Mouse (Mus musculus) embryonic facial prominence, embryonic 14.5 days (tissue): ENCODE measurements around the gene Babam1. TPM values are rescaled to one million over a fixed set of nuclear protein-coding genes. Genes with fewer than 3 reads are reported as not detected.

ENCODE experiments used
- ATAC-seq: fragments of 200-750 bp; cut with Nextera tagmentation; 2 replicates; pipeline ENCODE4 v1.8.0; 2017; ENCODE audit warnings: low read depth, moderate number of reproducible peaks, moderate TSS enrichment
- DNase-seq: peaks from one replicate; pipeline ENCODE4 v3.0.0-alpha.2; 2015; ENCODE audit warnings: low spot score
- H3K27ac ChIP-seq: fragments of 300-500 bp; sonication (generic); replicated peaks from 2 replicates; pipeline ENCODE4 v1.5.1; 2014; ENCODE audit warnings: low read depth, mild to moderate bottlenecking, low read length, moderate library complexity
- H3K27me3 ChIP-seq: fragments of 300-500 bp; sonication (generic); replicated peaks from 2 replicates; pipeline ENCODE4 v1.6.1; 2014; ENCODE audit warnings: low read length; ENCODE audit not compliant: control insufficient read depth, insufficient read depth
- H3K36me3 ChIP-seq: fragments of 300-500 bp; sonication (generic); 2 replicates; pipeline ENCODE4 v1.6.1; 2014; ENCODE audit warnings: low read length, mixed read lengths; ENCODE audit not compliant: control insufficient read depth, insufficient read depth
- H3K4me1 ChIP-seq: fragments of 300-500 bp; sonication (generic); 2 replicates; pipeline ENCODE4 v1.6.1; 2014; ENCODE audit warnings: antibody characterized with exemption, low read length; ENCODE audit not compliant: control insufficient read depth, insufficient read depth
- H3K4me2 ChIP-seq: fragments of 300-500 bp; sonication (generic); 2 replicates; pipeline ENCODE4 v1.6.1; 2014; ENCODE audit warnings: low read depth, mild to moderate bottlenecking, low read length, moderate library complexity, mixed read lengths
- H3K4me3 ChIP-seq: fragments of 300-500 bp; sonication (generic); 2 replicates; pipeline ENCODE4 v1.5.1; 2014; ENCODE audit warnings: low read depth, mild to moderate bottlenecking, low read length
- H3K9ac ChIP-seq: fragments of 300-500 bp; sonication (generic); 2 replicates; pipeline ENCODE4 v1.6.1; 2014; ENCODE audit warnings: low read depth, mild to moderate bottlenecking, low read length, moderate library complexity, mixed read lengths
- H3K9me3 ChIP-seq: fragments of 300-500 bp; sonication (generic); 2 replicates; pipeline ENCODE4 v1.6.1; 2016; ENCODE audit warnings: low read length; ENCODE audit not compliant: control insufficient read depth
- WGBS: fragments of 180-500 bp; shearing (Covaris S2); extraction: QIAGEN DNeasy Blood & Tissue Kit; methylation state at CpG from one replicate; pipeline ENCODE4 v1.1.7; 2014; 5-methylcytosine and 5-hydroxymethylcytosine counted together
- polyA plus RNA-seq: library from polyadenylated mRNA; unstranded; fragments of >200 nt; fragmentation: Nextera tagmentation; extraction: Ambion mirVana; gene quantifications from 2 replicates; pipeline ENCODE4 v1.2.1, GENCODE M21; 2014

Gene Babam1
- polyA plus RNA-seq, 1 experiment from 2014 or later: 79.6 TPM

DNA sequence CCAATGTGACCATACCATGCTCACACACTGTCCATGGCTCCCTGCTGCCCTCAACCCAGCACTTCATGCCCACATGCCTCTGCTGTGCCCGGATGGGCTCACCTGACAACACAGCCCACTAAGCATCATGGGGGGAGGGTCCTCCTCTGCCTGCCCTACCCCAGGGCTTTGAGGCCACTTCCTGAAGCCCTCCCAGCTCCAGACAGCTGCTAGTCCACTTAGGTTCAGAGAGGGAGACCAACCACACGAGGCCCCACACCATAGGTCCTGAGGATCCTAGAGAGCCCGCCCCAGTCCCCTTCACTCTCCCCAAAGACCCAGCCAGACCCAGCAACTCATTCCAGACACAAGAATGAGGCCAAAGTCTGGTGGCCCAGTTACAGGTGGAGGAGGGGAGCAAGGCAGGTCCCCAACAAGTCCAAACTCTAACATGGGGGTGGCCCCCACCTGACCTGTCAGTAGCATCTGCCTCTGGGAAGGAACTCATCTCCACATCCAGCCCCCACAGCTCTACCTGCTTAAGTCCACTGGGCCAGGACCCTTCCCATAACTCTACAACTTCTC, 17.1 kb upstream of the Babam1 start:
- H3K4me1 ChIP-seq: peaks cover 38% of the 10 kb centered on the region
- ATAC-seq: no peak
- H3K9ac ChIP-seq: peak overlapping the region; percentile 79
- H3K36me3 ChIP-seq: peaks cover 27% of the 10 kb centered on the region
- H3K4me3 ChIP-seq: peak overlapping the region; percentile 77
- WGBS: 48% methylated on average over 3 of the region's 3 CpGs
- DNase-seq: no peak
- H3K9me3 ChIP-seq: no peaks in the 10 kb centered on the region
- peak overlapping the region; percentile 99 for H3K4me2 ChIP-seq
- no peak overlapping the region for H3K27ac ChIP-seq
- no peaks in the 10 kb centered on the region for H3K27me3 ChIP-seq

DNA sequence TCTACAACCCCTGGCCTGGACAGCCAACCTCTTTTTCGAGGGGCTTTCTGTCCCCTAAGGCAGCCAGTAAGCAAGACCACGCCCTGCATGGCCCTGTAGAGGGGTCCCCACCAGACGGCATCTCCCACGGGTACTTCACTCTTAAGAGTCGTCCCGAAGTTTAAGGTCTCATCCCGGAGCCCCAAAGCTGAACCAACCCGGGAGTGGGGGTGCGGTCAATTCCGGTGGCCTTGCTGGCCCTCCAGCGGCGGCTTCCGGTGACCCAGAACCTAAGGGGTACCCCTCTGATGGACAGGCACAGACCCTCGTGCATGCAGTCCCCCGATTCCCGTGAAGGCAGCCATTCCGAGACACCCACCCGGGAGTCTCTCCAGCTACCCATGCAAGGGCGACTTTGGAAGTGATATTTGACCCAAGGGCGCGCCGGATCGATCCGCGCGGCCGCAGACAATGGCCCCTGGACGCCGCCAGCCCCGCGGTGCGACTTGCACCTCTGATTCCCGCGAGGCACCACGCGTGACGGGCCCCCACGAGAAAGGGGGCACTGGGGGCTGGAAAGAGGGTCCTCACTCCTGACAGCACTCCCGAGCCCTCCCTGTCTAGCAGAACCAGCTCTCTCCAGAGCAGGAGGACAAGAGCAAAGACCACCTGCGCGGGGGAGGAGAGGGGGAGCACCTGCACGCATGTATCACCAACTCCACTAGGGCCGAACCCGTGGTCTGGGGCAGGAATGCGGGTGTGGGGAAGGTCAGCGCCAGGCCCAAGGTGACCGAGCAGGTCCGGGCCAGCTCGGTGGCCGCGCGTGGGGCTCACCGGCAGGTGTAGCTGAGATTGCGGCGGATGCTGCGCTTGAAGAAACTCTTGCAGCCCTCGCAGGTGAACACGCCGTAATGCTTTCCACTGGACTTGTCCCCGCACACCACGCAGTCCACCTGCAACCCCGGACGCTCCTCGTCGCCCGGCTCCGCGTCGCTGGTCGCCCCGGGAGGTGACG, 16.2 kb upstream of the Babam1 start:
- ATAC-seq (no peak), DNase-seq (no peak)
- Histone ChIP-seq H3K4me2 (peak overlapping the region; percentile 99), H3K27ac (peak overlapping the region; percentile 88), H3K4me3 (peak overlapping the region; percentile 77), H3K9ac (peak overlapping the region; percentile 79), H3K27me3 (no peaks in the 10 kb centered on the region), H3K9me3 (no peaks in the 10 kb centered on the region), H3K36me3 (peaks cover 18% of the 10 kb centered on the region), H3K4me1 (peaks cover 37% of the 10 kb centered on the region)
- 2% methylated on average over 43 of the region's 72 CpGs for WGBS

DNA sequence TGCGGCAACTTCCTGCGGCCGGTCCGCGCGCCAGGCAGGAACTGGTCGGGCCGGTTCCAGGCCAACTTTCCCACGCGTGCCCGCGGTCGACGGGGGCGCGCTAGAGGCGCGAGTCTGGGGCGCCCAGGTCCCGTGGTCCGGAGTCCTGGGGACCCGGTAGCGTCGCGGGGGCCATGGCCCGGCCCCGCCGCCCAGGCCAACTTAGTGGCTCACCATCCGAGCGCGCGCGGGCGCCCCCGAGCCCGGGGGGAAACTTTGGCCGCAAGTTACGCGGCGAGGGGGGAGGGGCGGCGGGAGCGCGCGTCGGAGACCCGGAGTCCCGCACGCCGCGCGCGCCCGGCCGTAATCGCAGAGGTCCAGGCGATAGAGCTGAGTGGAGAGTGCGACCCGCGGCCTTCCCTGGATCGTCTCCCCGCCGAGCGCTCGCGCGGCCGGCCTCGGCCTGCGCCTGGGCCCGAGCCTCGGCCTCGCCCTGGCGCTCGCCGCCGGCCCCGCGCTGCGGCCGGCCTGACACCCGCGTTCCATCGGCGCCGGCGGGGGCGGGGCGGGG, 15.2 kb upstream of the Babam1 start, which contains the start of gene Nr2f6:
Nr2f6 (minus strand) TSS at position 540 of the 550 bp plus-strand sequence.
- H3K4me3 ChIP-seq: peak within 1 kb of the TSS; percentile 77
- H3K9me3 ChIP-seq: no peaks in the 10 kb centered on the region
- H3K36me3 ChIP-seq: peaks cover 14% of the 10 kb centered on the region
- no peaks in the 10 kb centered on the region for H3K27me3 ChIP-seq
- WGBS: 0% methylated on average over 20 of the region's 89 CpGs
- H3K4me2 ChIP-seq: peak within 1 kb of the TSS; percentile 99
- peaks cover 27% of the 10 kb centered on the region for H3K4me1 ChIP-seq
- H3K9ac ChIP-seq: peak within 1 kb of the TSS; percentile 79
- DNase-seq (peak; percentile 75), ATAC-seq (peak; percentile 44)
- peak within 1 kb of the TSS; percentile 88 for H3K27ac ChIP-seq

DNA sequence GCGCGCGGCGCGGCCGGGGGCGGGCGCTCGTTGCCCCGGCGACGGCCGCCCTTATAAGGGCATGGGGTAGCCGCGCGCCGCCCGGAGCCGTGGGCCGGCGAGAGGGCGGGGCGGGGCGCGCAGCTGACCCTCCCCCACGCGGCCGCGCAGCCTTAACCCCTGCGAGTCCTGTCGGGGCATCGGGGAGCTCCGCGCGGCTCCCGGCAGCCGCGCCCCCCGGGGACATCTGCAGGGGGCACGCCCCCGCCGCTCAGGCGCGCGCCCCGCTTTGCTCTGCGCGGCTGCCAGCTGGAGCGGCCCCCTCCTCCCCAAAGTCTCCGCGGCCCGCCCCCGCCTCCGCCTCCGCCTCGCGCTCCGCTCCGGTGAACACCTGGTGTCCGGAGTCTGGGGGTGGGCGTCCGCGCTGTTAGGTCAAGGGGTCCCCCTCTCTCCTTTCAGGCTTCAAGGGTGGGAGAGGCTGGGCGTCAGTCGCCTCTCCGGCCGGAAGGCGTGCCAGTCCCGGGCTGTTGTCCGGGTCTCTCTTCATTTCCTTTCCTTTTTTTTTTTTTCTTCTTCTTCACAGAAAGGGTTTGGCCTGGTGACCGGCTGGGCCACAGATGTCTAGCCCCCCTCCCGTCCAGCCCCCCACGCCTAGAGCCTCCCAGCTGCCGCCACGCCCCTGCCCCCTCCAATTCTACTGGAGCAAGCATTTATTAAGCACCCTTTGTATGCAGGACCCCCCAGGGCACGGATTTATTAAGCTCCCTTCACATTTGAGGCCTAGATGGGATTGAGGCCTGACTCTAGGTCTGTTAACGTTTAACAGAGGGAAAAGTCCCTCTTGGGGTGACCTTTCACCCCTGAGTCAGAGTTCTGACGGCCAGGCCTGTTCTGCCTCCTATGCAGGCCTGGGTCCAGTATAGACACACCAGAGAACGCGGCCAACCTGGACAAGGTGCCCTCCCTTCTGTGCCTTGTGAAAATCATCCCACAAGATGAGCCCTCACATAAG, 14.4 kb upstream of the Babam1 start:
- peak overlapping the region; percentile 79 for H3K9ac ChIP-seq
- H3K4me3 ChIP-seq: peak overlapping the region; percentile 77
- peak; percentile 93 for DNase-seq
- 3% methylated on average over 15 of the region's 80 CpGs for WGBS
- ATAC-seq: peak; percentile 93
- H3K27ac ChIP-seq: peak overlapping the region; percentile 88
- H3K36me3 ChIP-seq: peaks cover 11% of the 10 kb centered on the region
- peaks cover 25% of the 10 kb centered on the region for H3K4me1 ChIP-seq
- H3K27me3 ChIP-seq: no peaks in the 10 kb centered on the region
- peak overlapping the region; percentile 99 for H3K4me2 ChIP-seq
- H3K9me3 ChIP-seq: no peaks in the 10 kb centered on the region

DNA sequence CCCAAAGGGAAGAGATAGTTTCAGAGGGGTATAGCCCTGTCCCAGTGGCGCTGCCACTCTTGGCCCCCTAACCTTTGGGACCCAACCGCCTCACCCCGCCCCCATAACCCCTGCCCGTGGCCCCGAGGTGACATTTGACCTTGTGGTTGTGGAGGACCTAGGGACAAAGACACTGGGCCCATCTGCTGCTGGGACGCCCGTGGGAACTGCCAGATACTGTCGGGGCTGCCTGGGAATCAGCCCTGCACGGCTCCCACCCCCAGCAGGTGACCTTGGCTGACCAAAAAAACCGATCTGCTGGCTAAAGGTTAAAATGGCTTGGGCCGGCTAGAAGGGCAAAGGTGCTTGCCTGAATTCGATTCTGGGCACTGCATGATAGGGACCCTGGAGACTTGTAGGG, 13.3 kb upstream of the Babam1 start:
- Histone ChIP-seq H3K9ac (no peak overlapping the region), H3K9me3 (no peaks in the 10 kb centered on the region), H3K4me1 (peaks cover 24% of the 10 kb centered on the region), H3K4me2 (no peak overlapping the region), H3K36me3 (no peaks in the 10 kb centered on the region; the same call in none of the 2 replicates), H3K4me3 (no peak overlapping the region), H3K27ac (no peak overlapping the region; the same call in 1 of the 2 replicates), H3K27me3 (no peaks in the 10 kb centered on the region)
- no peak for DNase-seq
- no peak for ATAC-seq
- 25% methylated on average over 12 of the region's 12 CpGs for WGBS

DNA sequence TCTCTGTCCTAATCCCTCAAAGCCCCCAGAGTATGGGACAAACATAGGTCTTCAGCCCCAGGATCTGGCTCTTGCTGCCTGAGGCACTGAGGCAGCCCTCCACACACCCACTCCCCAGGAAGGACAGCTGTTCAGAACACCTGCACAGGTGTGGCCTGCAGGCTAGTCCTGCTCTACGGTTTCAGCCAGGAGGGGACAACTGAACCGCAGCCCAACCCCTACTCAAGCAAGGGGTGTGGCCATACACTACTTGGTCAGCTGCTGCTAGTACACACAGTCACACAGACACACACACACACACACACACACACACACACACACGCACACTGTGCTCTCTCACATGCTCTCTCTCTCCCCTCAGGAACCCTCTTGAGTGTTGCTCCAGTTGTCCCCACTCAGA, 12.8 kb upstream of the Babam1 start:
- ATAC-seq (no peak), DNase-seq (no peak)
- Histone ChIP-seq H3K9ac (no peak overlapping the region), H3K27ac (no peak overlapping the region), H3K27me3 (no peaks in the 10 kb centered on the region), H3K4me3 (no peak overlapping the region), H3K4me1 (peaks cover 19% of the 10 kb centered on the region), H3K4me2 (no peak overlapping the region), H3K36me3 (no peaks in the 10 kb centered on the region; the same call in 1 of the 2 replicates), H3K9me3 (no peaks in the 10 kb centered on the region)
- WGBS: 36% methylated on average over 3 of the region's 3 CpGs

DNA sequence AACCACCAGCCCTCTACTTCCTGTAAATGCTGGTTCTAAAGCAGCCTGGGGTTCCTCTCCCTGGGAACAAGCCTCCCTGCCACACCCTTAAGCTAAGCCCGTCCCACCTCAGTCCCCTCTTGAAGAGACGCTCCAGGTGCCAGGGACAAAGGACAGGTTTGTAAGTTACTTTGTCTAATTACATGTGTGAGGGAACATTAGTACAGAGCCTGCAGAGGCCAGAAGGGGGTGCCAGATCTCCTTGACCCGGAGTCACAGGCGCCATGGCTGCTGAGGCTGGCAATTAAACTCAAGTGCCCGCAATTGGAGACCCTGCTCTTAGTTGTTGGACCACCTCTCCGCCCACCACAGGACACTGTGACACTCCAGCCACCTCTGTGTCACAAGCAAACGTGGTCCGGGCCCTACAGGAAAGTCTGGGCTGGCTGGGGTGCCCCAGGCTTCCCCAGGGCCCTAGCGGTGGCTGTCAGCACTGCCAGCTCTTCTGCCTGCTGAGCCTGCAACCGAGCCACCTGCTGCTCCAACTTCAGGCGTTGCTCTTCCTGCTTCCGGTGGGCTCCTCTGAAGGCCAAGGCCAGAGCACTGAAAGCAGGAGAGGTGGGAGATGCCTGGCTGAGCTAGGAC, 11.3 kb upstream of the Babam1 start:
- Histone ChIP-seq H3K9ac (no peak overlapping the region), H3K4me2 (no peak overlapping the region), H3K4me1 (peaks cover 5% of the 10 kb centered on the region; the same call in 1 of the 2 replicates), H3K27me3 (no peaks in the 10 kb centered on the region), H3K27ac (no peak overlapping the region), H3K9me3 (no peaks in the 10 kb centered on the region), H3K4me3 (no peak overlapping the region), H3K36me3 (no peaks in the 10 kb centered on the region)
- DNase-seq (no peak), ATAC-seq (no peak)
- 79% methylated on average over 6 of the region's 12 CpGs for WGBS
